Mouse (Mus musculus): ENCODE results near the gene Prdm2. TPM values are rescaled to one million over a fixed set of nuclear protein-coding genes. Genes with fewer than 3 reads are reported as not detected.

Gene Prdm2
- total RNA-seq, 1 experiment from 2014 or later = 32.4 TPM

DNA sequence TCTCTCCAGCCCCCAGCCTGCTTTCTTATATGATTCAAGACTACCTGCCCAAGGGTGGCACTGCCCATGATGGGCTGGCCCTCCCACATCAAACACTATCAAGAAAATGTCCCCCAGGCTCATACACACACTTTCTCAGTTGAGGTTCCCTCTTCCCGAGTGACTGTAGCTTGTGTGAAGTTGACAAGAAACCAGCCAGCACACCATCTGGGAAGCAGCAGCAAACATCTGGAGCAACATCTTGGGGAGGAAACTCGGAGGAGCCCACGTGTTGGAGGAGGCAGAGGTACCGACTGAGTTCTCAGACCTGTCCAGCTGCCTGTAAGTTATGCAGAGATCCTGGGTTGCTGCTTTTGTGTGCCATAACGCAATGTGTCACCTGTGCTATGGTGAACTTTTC lies 108.1 kb downstream of the Prdm2 start:
- no peak for DNase-seq

DNA sequence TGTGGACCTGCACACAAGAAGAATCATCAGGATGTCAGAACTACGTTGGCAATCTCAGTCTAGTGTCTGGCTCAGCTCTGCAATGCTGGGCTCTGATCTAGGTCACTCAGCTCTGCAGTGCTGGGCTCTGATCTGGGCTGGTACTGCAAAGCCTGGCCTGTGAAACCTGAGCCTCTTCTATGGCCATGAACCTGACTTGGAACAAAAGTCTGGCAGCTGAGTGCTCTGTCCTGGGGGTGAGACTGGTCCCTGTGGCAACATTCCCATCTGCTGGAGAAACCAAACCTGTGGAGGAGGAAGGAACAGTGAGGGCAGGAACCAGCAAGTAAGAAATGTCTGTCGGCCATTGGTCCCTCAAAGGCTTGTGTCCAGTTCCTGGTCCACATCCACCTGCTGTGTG lies 109.0 kb downstream of the Prdm2 start:
- DNase-seq = no peak

- DNase-seq = no peak
These were observed 112.6 kb downstream of the Prdm2 start for GRCm38 (mm10) chr4:143100157-143100556.

- DNase-seq = no peak
These were observed 113.3 kb downstream of the Prdm2 start for GRCm38 (mm10) chr4:143099288-143100039.

GRCm38 (mm10) chr4:143092082-143092701 lies 120.6 kb downstream of the Prdm2 start:
- no peak for DNase-seq

DNA sequence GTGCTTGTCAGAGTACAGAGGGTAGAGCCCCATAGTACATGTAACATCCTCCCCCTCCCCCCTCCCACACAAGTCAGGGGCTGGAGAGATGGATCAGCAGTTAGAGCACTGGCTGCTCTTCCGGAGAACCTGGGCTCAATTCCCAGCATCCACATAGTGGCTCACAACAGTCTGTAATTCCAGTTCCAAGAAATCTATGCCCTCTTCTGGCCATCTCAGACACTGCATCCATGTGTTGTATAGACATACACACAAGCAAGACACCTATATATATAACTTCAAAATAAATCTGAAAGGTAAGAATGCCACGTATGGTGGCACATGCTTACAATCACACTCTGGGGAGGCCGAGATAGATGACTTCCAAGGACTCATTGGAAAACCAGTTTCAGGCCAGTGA lies 122.2 kb downstream of the Prdm2 start:
- no peak for DNase-seq

- peak; percentile 55 for DNase-seq
These were observed 138.6 kb downstream of the Prdm2 start for GRCm38 (mm10) chr4:143074071-143074765.

GRCm38 (mm10) chr4:143071791-143072190 lies 141.0 kb downstream of the Prdm2 start:
- no peak for DNase-seq

- no peak for DNase-seq
These were observed 145.8 kb downstream of the Prdm2 start for GRCm38 (mm10) chr4:143067006-143067405.

GRCm38 (mm10) chr4:143058765-143059344 lies 153.9 kb downstream of the Prdm2 start:
- no peak for DNase-seq

Small RNAs within 50 kb of the gene (microRNA-seq; reads per million reads assigned to microRNA genes)
- 1.4 to 2.1 reads per million in 2 experiments for gene Mir7021

Other genes with a start within 250 kb of the Prdm2 start
- 2.8 and 4.1 TPM in 2 replicates for gene Pdpn, start 86.6 kb upstream of the Prdm2 start, total RNA-seq (2021)
- gene Lrrc38, start 136.8 kb upstream of the Prdm2 start, total RNA-seq (2021) = not detected in 2 replicates
- gene Pramel1, start 181.4 kb upstream of the Prdm2 start, total RNA-seq (2021) = not detected in 2 replicates
- 11.6 and 13.0 TPM in 2 replicates for gene Pramef8, start 199.4 kb upstream of the Prdm2 start, total RNA-seq (2021)
- gene Oog4, start 237.3 kb upstream of the Prdm2 start, total RNA-seq (2021) = not detected in 2 replicates

All from adrenal gland, postnatal 25 days (tissue).